Mouse (Mus musculus) lung, embryonic 16.5 days (tissue): ENCODE results near the gene Wdr49. TPM values are rescaled to one million over a fixed set of nuclear protein-coding genes. Genes with fewer than 3 reads are reported as not detected.
"Not testable (repeated sequence)": the region's sequence is repeated elsewhere in the genome, so short reads cannot be mapped to it uniquely, and the experiment has no call there.

ENCODE experiments used
- ATAC-seq: fragments of 200-750 bp; cut with Nextera tagmentation; 2 replicates; pipeline ENCODE4 v1.8.0; 2017; ENCODE audit warnings: low read depth, mild to moderate bottlenecking, moderate library complexity
- H3K27ac ChIP-seq: fragments of 300-500 bp; sonication (generic); 2 replicates; pipeline ENCODE4 v1.5.1; 2014; ENCODE audit warnings: mild to moderate bottlenecking, control low read depth, low read length
- H3K27me3 ChIP-seq: fragments of 300-500 bp; sonication (generic); 2 replicates; pipeline ENCODE4 v1.6.1; 2014; ENCODE audit warnings: low read depth, low read length, mixed read lengths; ENCODE audit not compliant: control insufficient read depth, insufficient read depth
- H3K36me3 ChIP-seq: fragments of 300-500 bp; sonication (generic); 2 replicates; pipeline ENCODE4 v1.6.1; 2014; ENCODE audit warnings: low read length; ENCODE audit not compliant: control insufficient read depth, insufficient read depth
- H3K4me1 ChIP-seq: fragments of 300-500 bp; sonication (generic); replicated peaks from 2 replicates; pipeline ENCODE4 v1.6.1; 2014; ENCODE audit warnings: low read length, mixed read lengths; ENCODE audit not compliant: control insufficient read depth, insufficient read depth
- H3K4me2 ChIP-seq: fragments of 300-500 bp; sonication (generic); 2 replicates; pipeline ENCODE4 v1.6.1; 2014; ENCODE audit warnings: low read depth, low read length, control low read depth
- H3K4me3 ChIP-seq: fragments of 300-500 bp; sonication (generic); 2 replicates; pipeline ENCODE4 v1.5.1; 2014; ENCODE audit warnings: mild to moderate bottlenecking, low read length, control low read depth
- H3K9ac ChIP-seq: fragments of 300-500 bp; sonication (generic); 2 replicates; pipeline ENCODE4 v1.6.1; 2014; ENCODE audit warnings: low read length, control low read depth
- H3K9me3 ChIP-seq: fragments of 300-500 bp; sonication (generic); 2 replicates; pipeline ENCODE4 v1.6.1; 2016; ENCODE audit warnings: low read length; ENCODE audit not compliant: control insufficient read depth
- WGBS: fragments of 180-500 bp; shearing (Covaris S2); extraction: QIAGEN DNeasy Blood & Tissue Kit; methylation state at CpG from one replicate; pipeline ENCODE4 v1.1.7; 2014; 5-methylcytosine and 5-hydroxymethylcytosine counted together
- polyA plus RNA-seq: library from polyadenylated mRNA; unstranded; fragments of >200 nt; fragmentation: Nextera tagmentation; extraction: Ambion mirVana; gene quantifications from 2 replicates; pipeline ENCODE4 v1.2.1, GENCODE M21; 2015

The Wdr49 gene
- polyA plus RNA-seq, 1 experiment from 2014 or later: not detected

DNA sequence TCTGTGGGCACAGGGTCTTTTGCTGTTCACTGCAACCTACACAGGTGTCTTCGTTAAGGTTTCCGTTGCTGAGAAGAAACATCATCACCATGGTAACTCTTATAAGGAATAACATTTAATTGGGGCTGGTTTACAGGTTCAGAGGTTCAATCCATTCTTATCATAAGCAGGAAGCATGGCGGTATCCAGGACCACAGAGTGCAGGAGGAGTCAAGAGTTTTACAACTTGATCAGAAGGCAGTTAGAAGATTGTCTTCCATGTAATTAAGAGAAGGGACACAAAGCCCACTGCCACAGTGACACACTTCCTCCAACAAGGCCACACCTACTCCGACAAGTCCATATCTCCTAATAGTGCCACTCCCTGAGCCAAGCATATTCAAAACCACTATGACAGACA is 173.1 kb downstream of the Wdr49 start:
- H3K9ac ChIP-seq: no peak overlapping the region
- H3K4me1 ChIP-seq: no peaks in the 10 kb centered on the region
- ATAC-seq: no peak
- H3K4me3 ChIP-seq: no peak overlapping the region
- no peak overlapping the region for H3K27ac ChIP-seq
- WGBS: 85% methylated on average over 4 of the region's 4 CpGs
- H3K27me3 ChIP-seq: no peaks in the 10 kb centered on the region
- H3K4me2 ChIP-seq: no peak overlapping the region
- H3K36me3 ChIP-seq: no peaks in the 10 kb centered on the region
- no peaks in the 10 kb centered on the region for H3K9me3 ChIP-seq

DNA sequence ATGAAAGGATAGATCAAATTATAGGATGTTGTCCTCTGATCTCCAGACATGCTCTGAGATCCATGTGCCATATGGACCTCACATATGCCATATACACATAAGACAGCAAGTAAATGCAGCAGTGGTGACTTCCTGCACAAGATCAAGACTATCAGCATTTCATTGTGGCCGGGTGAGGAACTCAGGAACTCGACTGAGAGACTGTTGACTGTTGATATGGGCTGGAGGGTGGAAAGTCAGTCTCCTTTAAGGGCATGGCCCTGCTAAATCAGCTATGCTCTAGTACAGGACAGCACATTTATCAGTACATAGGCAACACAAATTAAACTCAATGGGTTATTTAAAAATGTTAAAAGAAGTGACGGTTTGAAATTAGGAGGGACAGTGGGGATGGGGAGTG is 173.7 kb downstream of the Wdr49 start:
- H3K27me3 ChIP-seq: no peaks in the 10 kb centered on the region
- no peaks in the 10 kb centered on the region for H3K4me1 ChIP-seq
- no peak overlapping the region for H3K27ac ChIP-seq
- H3K9ac ChIP-seq: no peak overlapping the region
- H3K9me3 ChIP-seq: no peaks in the 10 kb centered on the region
- no peaks in the 10 kb centered on the region for H3K36me3 ChIP-seq
- WGBS: 68% methylated on average over 3 of the region's 3 CpGs
- H3K4me2 ChIP-seq: no peak overlapping the region
- no peak overlapping the region for H3K4me3 ChIP-seq
- no peak for ATAC-seq

DNA sequence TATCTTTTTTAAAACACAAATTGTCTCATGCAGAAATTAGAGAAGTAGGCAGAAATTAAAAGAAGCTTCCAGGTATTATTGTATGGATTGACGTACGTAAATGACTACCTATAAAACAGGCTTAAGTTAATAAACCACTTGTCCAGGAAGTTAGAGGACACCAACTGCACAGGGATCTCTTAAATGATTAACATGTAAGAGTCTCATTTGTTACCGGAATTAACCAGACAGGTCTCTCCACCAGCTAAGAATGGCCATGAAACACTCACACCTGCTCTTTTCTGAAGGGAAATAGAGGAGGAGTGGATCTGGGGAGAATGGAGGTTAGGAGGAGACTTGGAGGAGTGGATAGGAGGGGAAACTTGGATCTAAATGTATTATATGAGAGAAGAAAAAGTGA is 176.4 kb downstream of the Wdr49 start:
- 78% methylated on average over 3 of the region's 3 CpGs for WGBS
- Histone ChIP-seq H3K9me3 (no peaks in the 10 kb centered on the region), H3K4me2 (no peak overlapping the region), H3K4me1 (no peaks in the 10 kb centered on the region), H3K9ac (no peak overlapping the region), H3K27me3 (no peaks in the 10 kb centered on the region), H3K36me3 (no peaks in the 10 kb centered on the region), H3K27ac (no peak overlapping the region), H3K4me3 (no peak overlapping the region)
- ATAC-seq: no peak

DNA sequence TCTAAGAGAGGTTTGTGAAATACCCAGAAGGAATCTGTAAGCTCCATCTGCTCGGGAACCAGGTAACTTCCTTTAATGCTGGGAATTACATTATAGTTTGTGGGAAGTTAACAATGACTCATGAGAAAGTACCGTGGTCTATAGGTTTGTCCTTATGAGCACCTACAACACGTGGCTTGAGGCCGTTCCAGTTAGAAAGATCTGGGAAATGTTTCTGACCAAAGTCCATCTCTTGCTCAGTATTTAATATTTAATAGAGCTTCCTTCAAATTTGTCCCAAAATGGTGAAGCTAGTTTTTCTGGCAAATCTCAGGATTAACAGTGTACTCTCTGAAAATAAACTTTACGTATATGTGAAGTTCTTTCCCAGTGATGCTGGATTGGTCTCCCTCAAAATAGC is 177.3 kb downstream of the Wdr49 start:
- WGBS: 88% methylated on average over 5 of the region's 5 CpGs
- Histone ChIP-seq H3K4me2 (no peak overlapping the region), H3K4me1 (no peaks in the 10 kb centered on the region), H3K36me3 (no peaks in the 10 kb centered on the region), H3K27ac (no peak overlapping the region), H3K9ac (no peak overlapping the region), H3K9me3 (no peaks in the 10 kb centered on the region), H3K4me3 (no peak overlapping the region), H3K27me3 (no peaks in the 10 kb centered on the region)
- no peak for ATAC-seq

DNA sequence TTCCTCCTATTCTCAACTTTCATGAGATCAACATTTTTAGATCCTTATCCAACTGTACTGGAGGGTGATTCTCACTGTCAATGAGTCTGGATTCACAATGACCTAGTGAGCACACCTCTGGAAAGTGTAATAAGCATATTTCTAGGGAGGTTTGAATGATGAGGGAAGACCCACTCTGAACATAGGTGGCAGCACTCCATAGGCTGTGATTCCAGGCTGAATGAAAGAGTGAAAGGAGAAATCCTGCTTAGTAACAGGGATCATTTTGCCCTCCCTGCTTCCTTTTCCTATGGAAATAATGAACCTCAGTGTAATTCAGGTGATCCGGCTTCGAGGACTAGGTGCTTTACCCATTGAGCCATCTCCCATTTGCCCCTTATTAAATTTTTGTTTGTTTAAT is 180.9 kb downstream of the Wdr49 start:
- Histone ChIP-seq H3K9ac (no peak overlapping the region), H3K36me3 (no peaks in the 10 kb centered on the region), H3K27ac (no peak overlapping the region), H3K9me3 (no peaks in the 10 kb centered on the region), H3K27me3 (no peaks in the 10 kb centered on the region), H3K4me2 (no peak overlapping the region), H3K4me1 (no peaks in the 10 kb centered on the region), H3K4me3 (no peak overlapping the region)
- WGBS: 92% methylated on average over 2 of the region's 2 CpGs
- no peak for ATAC-seq

- ATAC-seq, H3K4me3 ChIP-seq, H3K4me1 ChIP-seq, H3K27ac ChIP-seq, H3K4me2 ChIP-seq, H3K36me3 ChIP-seq, H3K9ac ChIP-seq, H3K9me3 ChIP-seq, H3K27me3 ChIP-seq: not testable (repeated sequence)
- WGBS: 87% methylated on average over 1 of the region's 1 CpGs
Observed at GRCm38 (mm10) chr3:75299464-75299863, 182.5 kb downstream of the Wdr49 start.

DNA sequence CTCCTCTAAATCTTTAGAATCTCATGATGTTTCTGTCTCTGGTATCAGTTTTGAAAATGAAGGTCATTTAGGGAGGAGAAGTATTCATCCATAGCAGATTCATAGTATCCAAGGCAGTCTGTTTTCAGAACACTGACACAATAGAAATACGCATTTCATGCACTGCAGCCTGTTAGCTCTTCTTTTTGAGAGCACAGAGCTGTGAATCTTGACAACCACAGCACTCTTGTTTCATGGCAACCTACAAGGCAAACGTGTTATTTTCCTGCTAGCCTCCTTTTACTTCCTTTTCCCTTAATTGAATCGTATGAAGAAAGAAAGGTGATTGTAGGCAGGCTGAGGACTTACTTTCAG is 184.2 kb downstream of the Wdr49 start:
- H3K36me3 ChIP-seq: no peaks in the 10 kb centered on the region
- H3K27me3 ChIP-seq: no peaks in the 10 kb centered on the region
- no peak overlapping the region for H3K4me2 ChIP-seq
- 53% methylated on average over 3 of the region's 3 CpGs for WGBS
- H3K9me3 ChIP-seq: no peaks in the 10 kb centered on the region
- no peak for ATAC-seq
- no peak overlapping the region for H3K27ac ChIP-seq
- no peak overlapping the region for H3K4me3 ChIP-seq
- H3K4me1 ChIP-seq: no peaks in the 10 kb centered on the region
- no peak overlapping the region for H3K9ac ChIP-seq

- WGBS: 55% methylated on average over 2 of the region's 2 CpGs
- no peak overlapping the region for H3K27ac ChIP-seq
- ATAC-seq: no peak
Observed at GRCm38 (mm10) chr3:75297026-75297757, 184.8 kb downstream of the Wdr49 start.

GRCm38 (mm10) chr3:75293243-75293642 is 188.7 kb downstream of the Wdr49 start:
- Histone ChIP-seq H3K27me3 (no peaks in the 10 kb centered on the region), H3K27ac (no peak overlapping the region), H3K9ac (no peak overlapping the region), H3K4me1 (no peaks in the 10 kb centered on the region), H3K4me3 (no peak overlapping the region), H3K9me3 (no peaks in the 10 kb centered on the region), H3K4me2 (no peak overlapping the region), H3K36me3 (no peaks in the 10 kb centered on the region)
- ATAC-seq: no peak
- WGBS: 71% methylated on average over 2 of the region's 2 CpGs

More at GRCm38 (mm10) chr3:75297026-75297757, 184.8 kb downstream of the Wdr49 start:
- Histone ChIP-seq H3K27me3 (no peaks in the 10 kb centered on the region), H3K36me3 (no peaks in the 10 kb centered on the region), H3K9ac (no peak overlapping the region), H3K4me1 (no peaks in the 10 kb centered on the region), H3K4me2 (no peak overlapping the region), H3K9me3 (no peaks in the 10 kb centered on the region), H3K4me3 (no peak overlapping the region)

GRCm38 (mm10) chr3:75277455-75277854 is 204.5 kb downstream of the Wdr49 start:
- H3K4me3 ChIP-seq: no peak overlapping the region
- no peaks in the 10 kb centered on the region for H3K4me1 ChIP-seq
- WGBS: 74% methylated on average over 4 of the region's 4 CpGs
- H3K4me2 ChIP-seq: no peak overlapping the region
- H3K9ac ChIP-seq: no peak overlapping the region
- H3K27me3 ChIP-seq: no peaks in the 10 kb centered on the region
- ATAC-seq: no peak
- H3K27ac ChIP-seq: no peak overlapping the region
- no peaks in the 10 kb centered on the region for H3K36me3 ChIP-seq
- H3K9me3 ChIP-seq: no peaks in the 10 kb centered on the region
